Mouse (Mus musculus) embryonic facial prominence, embryonic 11.5 days (tissue): ENCODE measurements around the gene Ahrr. TPM values are rescaled to one million over a fixed set of nuclear protein-coding genes. Genes with fewer than 3 reads are reported as not detected.

Experiments used
- ATAC-seq: fragments of 200-750 bp; cut with Nextera tagmentation; replicated peaks from 2 replicates; pipeline ENCODE4 v1.8.0; 2017; ENCODE audit warnings: low read depth; ENCODE audit not compliant: insufficient number of reproducible peaks, low FRiP score, low TSS enrichment
- DNase-seq: peaks from one replicate; pipeline ENCODE4 v3.0.0-alpha.2; 2015; ENCODE audit warnings: low spot score
- H3K27ac ChIP-seq: fragments of 300-500 bp; sonication (generic); replicated peaks from 2 replicates; pipeline ENCODE4 v1.5.1; 2014; ENCODE audit warnings: mild to moderate bottlenecking, low read depth, low read length, control low read depth
- H3K27me3 ChIP-seq: fragments of 300-500 bp; sonication (generic); 2 replicates; pipeline ENCODE4 v1.6.1; 2014; ENCODE audit warnings: mild to moderate bottlenecking, low read length, moderate library complexity, mixed read lengths; ENCODE audit not compliant: control insufficient read depth, insufficient read depth
- H3K36me3 ChIP-seq: fragments of 300-500 bp; sonication (generic); replicated peaks from 2 replicates; pipeline ENCODE4 v1.6.1; 2014; ENCODE audit warnings: low read depth, mild to moderate bottlenecking, low read length, moderate library complexity, mixed read lengths; ENCODE audit not compliant: control insufficient read depth, insufficient read depth
- H3K4me1 ChIP-seq: fragments of 300-500 bp; sonication (generic); 2 replicates; pipeline ENCODE4 v1.6.1; 2014; ENCODE audit warnings: low read length, mixed read lengths; ENCODE audit not compliant: control insufficient read depth, insufficient read depth
- H3K4me2 ChIP-seq: fragments of 300-500 bp; sonication (generic); 2 replicates; pipeline ENCODE4 v1.6.1; 2014; ENCODE audit warnings: low read depth, mild to moderate bottlenecking, control low read depth, low read length, moderate library complexity
- H3K4me3 ChIP-seq: fragments of 300-500 bp; sonication (generic); 2 replicates; pipeline ENCODE4 v1.5.1; 2014; ENCODE audit warnings: low read depth, low read length, control low read depth
- H3K9ac ChIP-seq: fragments of 300-500 bp; sonication (generic); replicated peaks from 2 replicates; pipeline ENCODE4 v1.6.1; 2014; ENCODE audit warnings: mild to moderate bottlenecking, control low read depth, low read length
- H3K9me3 ChIP-seq: fragments of 300-500 bp; sonication (generic); replicated peaks from 2 replicates; pipeline ENCODE4 v1.6.1; 2016; ENCODE audit warnings: mild to moderate bottlenecking, low read length, inconsistent platforms, mixed read lengths; ENCODE audit not compliant: control insufficient read depth
- WGBS: fragments of 180-500 bp; shearing (Covaris S2); extraction: QIAGEN DNeasy Blood & Tissue Kit; methylation state at CpG from one replicate; pipeline ENCODE4 v1.1.7; 2014; 5-methylcytosine and 5-hydroxymethylcytosine counted together
- polyA plus RNA-seq: library from polyadenylated mRNA; unstranded; fragments of >200 nt; fragmentation: Nextera tagmentation; extraction: Ambion mirVana; gene quantifications from 2 replicates; pipeline ENCODE4 v1.2.1, GENCODE M21; 2014

Ahrr gene
- polyA plus RNA-seq, 1 experiment from 2014 or later: 0.95 TPM

DNA sequence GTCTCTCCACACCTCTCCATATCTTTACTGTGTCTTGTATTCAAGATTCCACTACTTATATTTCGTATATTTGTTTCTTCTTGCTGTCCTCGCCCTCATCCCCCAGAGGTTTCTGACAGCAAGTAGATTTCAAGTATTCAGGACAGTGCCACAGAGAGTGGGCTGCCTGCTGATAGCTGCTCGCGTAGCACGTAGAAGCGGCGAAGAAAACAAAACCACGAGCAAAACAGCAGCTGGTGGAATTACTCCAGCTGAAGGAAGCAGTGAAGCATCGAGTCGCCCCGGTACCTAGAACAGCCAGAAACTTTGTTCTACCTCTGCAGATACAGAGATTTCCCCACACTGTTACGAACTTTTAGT, 83.2 kb downstream of the Ahrr start:
- no peaks in the 10 kb centered on the region for H3K9me3 ChIP-seq
- peak overlapping the region; percentile 77 for H3K9ac ChIP-seq
- peak overlapping the region; percentile 77 for H3K4me3 ChIP-seq
- no peak for DNase-seq
- 16% methylated on average over 12 of the region's 12 CpGs for WGBS
- no peak; the same call in 1 of the 2 replicates for ATAC-seq
- peak overlapping the region; percentile 62; the same call in 1 of the 2 replicates for H3K27ac ChIP-seq
- no peaks in the 10 kb centered on the region; the same call in 1 of the 2 replicates for H3K36me3 ChIP-seq
- H3K4me2 ChIP-seq: peak overlapping the region; percentile 50
- H3K4me1 ChIP-seq: no peaks in the 10 kb centered on the region
- no peaks in the 10 kb centered on the region for H3K27me3 ChIP-seq

DNA sequence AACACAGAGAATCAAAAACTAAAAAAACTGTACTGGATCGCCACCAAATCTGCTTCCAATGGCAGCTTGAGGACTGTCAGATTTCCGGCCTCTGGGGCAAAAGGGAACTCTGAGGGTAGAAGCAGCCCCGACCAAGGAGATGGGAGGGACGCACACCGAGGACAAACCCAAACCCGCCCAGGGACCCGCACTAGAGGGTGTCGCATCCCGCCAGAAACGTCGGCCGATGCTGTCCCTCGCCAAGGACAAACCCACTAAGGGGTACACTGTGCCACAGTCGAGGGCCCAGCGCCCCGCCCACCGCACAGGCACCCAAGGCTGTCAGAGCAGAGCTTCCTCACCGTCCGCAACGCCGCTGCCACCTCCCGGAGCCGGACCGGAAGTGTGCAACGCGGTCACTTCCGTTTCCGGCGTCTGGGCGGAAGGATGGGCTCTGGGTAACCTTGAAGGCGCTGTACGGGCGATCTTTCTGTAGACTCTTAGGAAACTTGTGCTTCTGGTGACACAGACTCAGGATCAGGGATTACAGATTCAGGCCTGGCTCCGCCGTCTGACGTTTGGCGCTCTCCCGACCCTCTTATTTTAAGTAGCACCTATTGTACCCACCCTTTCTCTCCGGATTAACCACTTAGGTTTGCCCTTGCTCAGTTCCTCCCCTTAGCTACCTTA, 83.7 kb downstream of the Ahrr start, which contains the start of gene Exoc3:
Gene Exoc3, minus strand, starts transcription at position 416 of the 669 bp plus-strand sequence.
- H3K4me3 ChIP-seq: peak within 1 kb of the TSS; percentile 77
- H3K4me2 ChIP-seq: peak within 1 kb of the TSS; percentile 50
- H3K27me3 ChIP-seq: no peaks in the 10 kb centered on the region
- peak within 1 kb of the TSS; percentile 62; the same call in 1 of the 2 replicates for H3K27ac ChIP-seq
- under 1% methylated on average over 39 of the region's 39 CpGs for WGBS
- ATAC-seq (peak; percentile 96), DNase-seq (peak; percentile 93)
- H3K9me3 ChIP-seq: no peaks in the 10 kb centered on the region
- H3K36me3 ChIP-seq: no peaks in the 10 kb centered on the region; the same call in 1 of the 2 replicates
- H3K4me1 ChIP-seq: no peaks in the 10 kb centered on the region
- peak within 1 kb of the TSS; percentile 77 for H3K9ac ChIP-seq

DNA sequence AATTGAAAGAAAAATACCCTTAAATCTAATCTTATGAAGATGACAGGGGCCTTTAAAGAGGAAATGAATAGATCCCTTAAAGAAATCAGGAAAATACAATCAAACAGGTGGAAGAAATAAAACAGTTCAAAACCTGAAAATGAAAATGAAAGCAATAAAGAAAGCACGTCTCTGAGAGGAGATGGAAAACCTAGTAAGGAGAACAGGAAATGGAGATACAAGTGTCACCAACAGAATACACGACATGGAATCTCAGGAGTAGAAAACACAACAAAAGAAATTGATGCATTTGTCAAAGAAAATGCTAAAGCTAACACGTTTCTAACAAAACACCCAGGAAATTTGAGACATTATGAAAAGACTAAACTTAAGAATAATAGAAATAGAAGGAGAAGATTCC, 95.7 kb downstream of the Ahrr start:
- no peaks in the 10 kb centered on the region for H3K4me1 ChIP-seq
- no peak overlapping the region for H3K9ac ChIP-seq
- no peaks in the 10 kb centered on the region for H3K27me3 ChIP-seq
- ATAC-seq (no peak), DNase-seq (no peak)
- H3K36me3 ChIP-seq: peaks cover 3% of the 10 kb centered on the region
- no peak overlapping the region for H3K27ac ChIP-seq
- no peak overlapping the region for H3K4me3 ChIP-seq
- H3K4me2 ChIP-seq: no peak overlapping the region
- H3K9me3 ChIP-seq: no peaks in the 10 kb centered on the region
- 82% methylated on average over 3 of the region's 3 CpGs for WGBS

DNA sequence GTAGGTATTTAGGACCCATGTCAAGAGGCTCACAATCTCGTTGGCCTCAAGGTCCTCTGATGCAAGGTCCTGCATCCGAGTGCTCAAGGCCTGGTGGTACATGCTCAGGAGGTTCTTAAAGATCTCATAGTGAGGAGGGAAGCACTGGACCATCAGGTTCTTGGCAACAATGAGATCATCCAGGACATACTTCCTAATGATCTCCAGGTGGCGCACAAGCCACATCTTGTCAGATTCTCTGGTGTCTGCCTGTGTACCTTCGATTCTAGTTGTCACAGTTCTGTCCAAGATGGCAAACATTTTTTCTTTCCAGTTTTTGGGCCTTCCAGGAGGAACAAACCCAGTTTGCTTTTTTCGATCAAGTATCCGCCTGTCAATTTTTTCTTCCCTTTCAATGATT, 99.5 kb downstream of the Ahrr start:
- 86% methylated on average over 6 of the region's 6 CpGs for WGBS
- Histone ChIP-seq H3K27me3 (no peaks in the 10 kb centered on the region), H3K9ac (no peak overlapping the region), H3K27ac (no peak overlapping the region), H3K4me1 (no peaks in the 10 kb centered on the region), H3K4me3 (no peak overlapping the region), H3K36me3 (peaks cover 3% of the 10 kb centered on the region), H3K9me3 (no peaks in the 10 kb centered on the region), H3K4me2 (no peak overlapping the region)
- no peak for ATAC-seq
- DNase-seq: peak; percentile 27

DNA sequence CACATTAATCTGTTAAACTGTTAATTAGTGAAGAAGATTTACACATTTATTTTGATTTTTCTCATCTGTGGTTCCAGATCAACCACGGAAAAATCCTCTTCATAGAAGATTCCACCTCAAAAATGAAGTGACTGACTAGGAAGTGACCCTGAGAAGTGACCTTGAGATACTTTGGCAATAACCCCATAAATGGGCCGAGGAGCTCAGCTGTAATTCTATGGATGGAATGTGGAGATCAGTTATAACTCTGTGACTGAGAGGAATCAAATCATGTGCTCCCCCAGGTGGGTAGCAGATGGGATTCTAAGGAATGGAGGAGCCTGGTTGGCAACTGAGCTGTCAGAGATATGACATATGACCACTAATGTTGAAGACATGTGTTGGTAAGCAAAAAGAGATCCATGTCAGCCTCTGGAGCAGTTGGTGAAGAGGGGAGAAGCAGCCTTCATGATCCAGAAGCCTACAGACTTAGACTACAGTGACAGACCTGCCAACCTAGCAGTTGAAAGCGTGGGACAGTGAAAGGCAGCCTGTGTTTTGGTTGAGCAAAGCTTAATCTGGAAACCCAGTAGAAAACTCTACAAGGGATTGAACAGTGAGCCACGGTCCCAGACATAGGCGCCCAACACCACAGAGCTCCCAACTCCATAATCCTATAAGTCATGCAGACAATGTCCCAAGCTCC, 109.0 kb downstream of the Ahrr start:
- ATAC-seq (no peak), DNase-seq (no peak)
- H3K4me2 ChIP-seq: no peak overlapping the region
- H3K27ac ChIP-seq: no peak overlapping the region
- 90% methylated on average over 5 of the region's 5 CpGs for WGBS
- no peak overlapping the region for H3K4me3 ChIP-seq
- H3K36me3 ChIP-seq: no peaks in the 10 kb centered on the region; the same call in 1 of the 2 replicates
- H3K9me3 ChIP-seq: no peaks in the 10 kb centered on the region
- H3K9ac ChIP-seq: no peak overlapping the region
- H3K4me1 ChIP-seq: no peaks in the 10 kb centered on the region
- H3K27me3 ChIP-seq: no peaks in the 10 kb centered on the region

DNA sequence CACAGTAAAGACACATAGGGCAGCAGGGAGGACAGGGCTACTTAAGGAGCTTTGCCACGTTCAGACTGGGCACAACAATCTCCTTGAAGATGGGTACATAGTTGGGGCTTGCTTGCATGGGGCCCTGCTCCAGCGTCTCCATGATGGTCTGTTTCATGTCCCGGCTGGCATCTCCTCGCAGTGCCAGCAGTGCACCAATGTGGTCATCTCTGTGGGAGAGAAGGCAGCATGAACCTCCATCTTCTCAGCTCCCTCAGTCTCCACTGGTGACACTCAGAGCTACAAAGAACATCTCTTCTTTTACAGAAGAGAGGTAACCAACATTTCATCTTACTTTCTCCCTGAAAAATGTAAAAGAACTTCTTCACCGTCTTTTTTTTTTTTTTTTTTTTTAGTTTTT, 120.1 kb downstream of the Ahrr start:
- Histone ChIP-seq H3K9me3 (no peaks in the 10 kb centered on the region), H3K27ac (no peak overlapping the region), H3K4me1 (no peaks in the 10 kb centered on the region), H3K27me3 (no peaks in the 10 kb centered on the region), H3K9ac (no peak overlapping the region), H3K4me3 (no peak overlapping the region), H3K4me2 (no peak overlapping the region), H3K36me3 (peaks cover 5% of the 10 kb centered on the region; the same call in 1 of the 2 replicates)
- WGBS: 91% methylated on average over 5 of the region's 5 CpGs
- no peak for ATAC-seq
- DNase-seq: no peak

DNA sequence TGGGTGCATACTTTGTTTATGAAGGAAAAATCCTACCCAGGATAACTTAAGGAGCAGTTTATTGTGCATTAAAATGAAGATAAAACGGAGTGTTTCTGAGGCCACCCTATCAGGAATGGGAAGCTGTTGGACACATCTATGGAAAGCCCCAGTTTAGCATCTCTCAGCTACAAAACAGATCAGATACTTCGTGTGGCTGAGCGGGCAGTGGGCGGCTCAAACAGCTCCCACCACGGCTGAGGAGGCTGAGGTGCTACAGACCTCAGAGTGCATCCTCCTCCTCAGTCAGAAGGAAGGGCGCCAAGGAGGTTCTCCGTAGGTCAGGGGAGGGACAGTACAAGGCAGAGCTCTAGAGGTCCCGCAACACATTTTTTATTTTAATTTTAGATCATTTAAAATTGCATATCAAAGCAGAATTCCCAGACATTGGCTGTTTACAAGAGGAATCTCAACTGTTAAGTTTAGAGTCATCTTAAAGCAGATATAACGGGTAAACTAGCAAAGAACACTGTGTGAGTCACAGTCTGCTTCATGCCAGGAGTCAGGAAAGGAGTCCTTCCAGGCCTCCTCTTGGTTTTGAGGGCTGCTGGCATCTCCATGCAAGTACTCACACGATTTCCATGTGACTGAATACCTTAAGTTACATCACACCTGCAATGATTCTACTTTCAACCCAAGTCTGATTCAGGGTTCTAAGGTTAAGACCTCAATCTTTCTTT, 122.5 kb downstream of the Ahrr start:
- Histone ChIP-seq H3K4me3 (no peak overlapping the region), H3K36me3 (peaks cover 5% of the 10 kb centered on the region; the same call in 1 of the 2 replicates), H3K9me3 (no peaks in the 10 kb centered on the region), H3K4me2 (no peak overlapping the region), H3K9ac (no peak overlapping the region), H3K27ac (no peak overlapping the region), H3K27me3 (no peaks in the 10 kb centered on the region), H3K4me1 (no peaks in the 10 kb centered on the region)
- ATAC-seq: no peak
- DNase-seq: no peak
- 86% methylated on average over 10 of the region's 10 CpGs for WGBS
